Mouse (Mus musculus): ENCODE results near the gene Per3. TPM values are rescaled to one million over a fixed set of nuclear protein-coding genes. Genes with fewer than 3 reads are reported as not detected.

Per3 gene
- polyA plus RNA-seq, 1 experiment from 2014 or later = 4.2 TPM

DNA sequence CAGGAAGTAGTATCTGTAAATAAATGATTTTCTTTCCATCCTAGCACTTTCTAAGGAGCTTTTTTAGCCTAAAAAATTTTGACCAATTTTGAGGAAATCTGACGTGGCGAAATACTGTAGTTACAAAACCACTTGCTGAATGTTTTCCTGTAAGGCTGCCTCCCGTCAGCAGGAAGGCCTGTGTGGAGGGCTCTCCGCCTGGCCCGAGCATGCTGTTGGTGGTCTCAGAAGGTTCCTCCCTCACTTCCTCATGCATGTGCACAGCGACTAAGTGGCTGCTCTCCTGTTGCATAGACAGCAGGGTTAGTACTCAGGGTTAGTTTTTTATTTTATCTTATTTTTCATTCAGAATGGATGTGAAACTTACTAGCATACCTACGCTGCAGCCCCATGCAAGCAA, 26.5 kb upstream of the Per3 start:
- Histone ChIP-seq H3K4me2 (ENCODE audit: low read depth, low read length) (no peak overlapping the region), H3K9ac (replicated peaks; ENCODE audit: low read depth, low read length) (no peak overlapping the region), H3K27ac (ENCODE audit: low read depth, low read length) (no peak overlapping the region), H3K36me3 (ENCODE audit: control insufficient read depth, insufficient read depth, low read length) (peaks cover 64% of the 10 kb centered on the region), H3K9me3 (ENCODE audit: control insufficient read depth, low read length) (no peaks in the 10 kb centered on the region), H3K27me3 (ENCODE audit: control insufficient read depth, insufficient read depth, low read length) (no peaks in the 10 kb centered on the region), H3K4me1 (ENCODE audit: control insufficient read depth, insufficient read depth, low read length) (no peaks in the 10 kb centered on the region), H3K4me3 (ENCODE audit: low read depth, low read length) (no peak overlapping the region)
- no peak for ATAC-seq (ENCODE audit: low read depth)
- WGBS = 92% methylated on average over 7 of the region's 7 CpGs

DNA sequence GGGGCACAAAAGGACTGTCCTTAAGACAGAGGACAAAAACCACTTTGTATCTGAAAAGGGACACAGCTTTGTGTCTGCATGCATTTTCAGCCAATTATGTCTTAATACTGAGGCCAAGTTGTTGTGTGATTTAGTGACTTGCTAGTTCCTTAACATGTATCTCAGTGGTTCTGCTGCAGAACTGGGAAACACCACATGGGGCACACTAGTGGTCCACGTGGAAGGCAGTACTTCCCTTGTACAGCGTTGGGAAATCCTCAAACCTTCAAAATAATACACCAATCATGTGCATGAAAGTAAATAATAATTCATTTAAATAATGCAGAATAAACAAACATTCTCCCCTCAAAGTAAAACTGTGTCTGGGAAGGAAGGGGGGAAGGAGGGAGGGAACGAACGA, 24.3 kb upstream of the Per3 start:
- peaks cover 46% of the 10 kb centered on the region for H3K36me3 ChIP-seq (ENCODE audit: control insufficient read depth, insufficient read depth, low read length)
- H3K27ac ChIP-seq (ENCODE audit: low read depth, low read length) = no peak overlapping the region
- WGBS = 80% methylated on average over 4 of the region's 4 CpGs

DNA sequence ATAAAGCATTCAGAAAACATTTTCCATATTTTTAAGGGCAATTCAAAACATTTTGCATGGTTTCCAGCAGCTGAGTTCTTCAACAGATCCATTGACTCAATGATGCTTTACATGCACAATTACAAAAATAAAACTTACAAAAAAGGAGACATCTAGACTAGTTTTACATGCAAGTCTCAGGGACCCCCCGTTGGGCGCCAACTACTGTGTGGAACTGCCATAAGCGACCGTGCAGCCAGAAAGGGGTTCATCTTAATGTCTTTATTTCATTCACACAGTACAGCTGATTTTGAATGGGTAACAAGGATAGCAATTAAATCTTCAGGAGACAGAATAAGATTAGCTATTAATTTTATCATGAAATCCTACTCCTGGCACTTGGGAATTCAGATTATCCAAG, 15.1 kb upstream of the Per3 start:
- H3K4me2 ChIP-seq (ENCODE audit: low read depth, low read length) = no peak overlapping the region
- ATAC-seq (ENCODE audit: low read depth) = no peak
- H3K4me3 ChIP-seq (ENCODE audit: low read depth, low read length) = no peak overlapping the region
- H3K9me3 ChIP-seq (ENCODE audit: control insufficient read depth, low read length) = no peaks in the 10 kb centered on the region
- H3K27me3 ChIP-seq (ENCODE audit: control insufficient read depth, insufficient read depth, low read length) = 0 out of 2 replicates have a peak, but pooled peaks cover 3% of the 10 kb centered on the region
- peaks cover 19% of the 10 kb centered on the region for H3K36me3 ChIP-seq (ENCODE audit: control insufficient read depth, insufficient read depth, low read length)
- H3K27ac ChIP-seq (ENCODE audit: low read depth, low read length) = no peak overlapping the region
- peaks cover 11% of the 10 kb centered on the region for H3K4me1 ChIP-seq (ENCODE audit: control insufficient read depth, insufficient read depth, low read length)
- WGBS = 87% methylated on average over 4 of the region's 4 CpGs
- H3K9ac ChIP-seq (replicated peaks; ENCODE audit: low read depth, low read length) = no peak overlapping the region

More for the DNA sequence above, 24.3 kb upstream of the Per3 start:
- no peak overlapping the region for H3K4me2 ChIP-seq (ENCODE audit: low read depth, low read length)
- no peaks in the 10 kb centered on the region for H3K9me3 ChIP-seq (ENCODE audit: control insufficient read depth, low read length)
- H3K9ac ChIP-seq (replicated peaks; ENCODE audit: low read depth, low read length) = no peak overlapping the region
- no peak for ATAC-seq (ENCODE audit: low read depth)
- H3K4me1 ChIP-seq (ENCODE audit: control insufficient read depth, insufficient read depth, low read length) = no peaks in the 10 kb centered on the region
- H3K4me3 ChIP-seq (ENCODE audit: low read depth, low read length) = no peak overlapping the region
- H3K27me3 ChIP-seq (ENCODE audit: control insufficient read depth, insufficient read depth, low read length) = no peaks in the 10 kb centered on the region

DNA sequence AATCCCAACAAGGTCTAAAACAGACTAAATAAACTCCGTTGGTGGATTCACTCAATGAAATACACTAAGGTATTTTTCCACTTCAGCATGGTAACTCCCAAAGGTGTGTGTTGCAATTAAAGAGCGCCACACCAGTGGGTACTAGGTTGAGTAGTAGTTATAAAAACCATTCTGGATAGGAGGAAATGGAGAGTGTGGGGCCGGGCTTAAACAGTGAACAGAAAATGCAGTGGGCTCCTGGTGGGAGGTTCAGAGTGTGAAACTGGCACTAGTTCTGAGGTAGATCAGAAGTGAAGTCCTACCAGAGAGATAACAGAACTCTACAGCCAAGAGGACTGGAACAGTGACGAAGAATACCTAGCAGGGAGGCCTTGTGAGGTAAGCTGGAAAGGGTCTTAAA, 14.2 kb upstream of the Per3 start:
- H3K9ac ChIP-seq (replicated peaks; ENCODE audit: low read depth, low read length) = 0 out of 2 replicates have a peak overlapping the region, but pooled peaks have one; percentile 34
- no peaks in the 10 kb centered on the region for H3K9me3 ChIP-seq (ENCODE audit: control insufficient read depth, low read length)
- H3K36me3 ChIP-seq (ENCODE audit: control insufficient read depth, insufficient read depth, low read length) = peaks cover 18% of the 10 kb centered on the region
- 74% methylated on average over 4 of the region's 4 CpGs for WGBS
- peak overlapping the region; percentile 97 for H3K27ac ChIP-seq (ENCODE audit: low read depth, low read length)
- H3K4me2 ChIP-seq (ENCODE audit: low read depth, low read length) = peak overlapping the region; percentile 50
- H3K4me3 ChIP-seq (ENCODE audit: low read depth, low read length) = no peak overlapping the region; the same call in 1 of the 2 replicates
- peaks cover 11% of the 10 kb centered on the region for H3K4me1 ChIP-seq (ENCODE audit: control insufficient read depth, insufficient read depth, low read length)
- H3K27me3 ChIP-seq (ENCODE audit: control insufficient read depth, insufficient read depth, low read length) = 0 out of 2 replicates have a peak, but pooled peaks cover 3% of the 10 kb centered on the region
- ATAC-seq (ENCODE audit: low read depth) = no peak

DNA sequence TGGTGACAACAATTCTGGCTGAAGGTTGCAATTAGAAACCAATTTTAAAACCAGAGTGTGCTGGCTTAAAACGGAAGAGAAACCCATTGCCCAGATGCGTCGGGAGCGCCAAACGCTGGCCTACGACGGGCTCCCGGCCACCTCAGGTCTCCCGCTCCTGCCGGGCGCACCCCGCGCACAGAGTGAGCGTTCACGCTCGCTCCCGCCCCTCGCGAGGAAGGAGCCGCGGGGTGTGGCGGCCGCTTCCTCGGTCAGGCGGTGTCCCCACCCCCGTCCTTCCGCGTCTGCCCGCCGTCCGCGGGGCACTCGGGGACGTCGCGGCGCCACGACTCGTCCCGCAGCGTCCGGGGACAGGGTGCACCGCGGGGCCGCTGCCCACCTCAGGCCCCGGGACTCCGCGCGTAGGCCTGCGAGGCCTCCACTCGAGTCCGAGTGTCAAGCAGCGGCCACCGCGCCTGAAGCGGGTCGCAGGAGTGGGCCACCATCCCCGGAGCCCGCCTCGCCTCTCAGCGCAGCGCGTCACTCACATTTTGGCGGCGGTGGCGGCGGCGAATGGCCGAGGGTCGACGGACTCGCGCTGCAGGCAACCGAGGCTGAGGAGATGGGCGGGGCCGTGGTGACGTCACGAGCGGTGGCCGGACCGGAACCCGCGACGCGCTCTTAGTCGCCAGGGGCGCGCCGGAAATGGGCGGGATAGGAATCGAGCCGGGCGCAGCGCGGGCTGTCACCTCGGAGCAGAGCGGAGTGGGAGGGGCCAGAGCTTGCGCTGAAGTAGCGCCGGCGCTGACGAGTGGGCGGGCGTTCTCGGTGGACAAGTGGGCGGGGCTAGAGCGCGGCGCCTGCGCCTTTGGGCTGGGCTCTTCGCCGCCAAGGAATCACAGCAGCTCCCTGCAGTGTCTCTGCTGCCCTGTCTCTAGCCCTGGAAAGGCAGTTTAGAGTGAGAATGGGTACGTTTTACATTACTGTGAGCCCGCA, 13.2 kb upstream of the Per3 start, which contains the start of gene Vamp3:
Vamp3 (minus strand) TSS at position 617 of the 975 bp plus-strand sequence.
- peak; percentile 98 for ATAC-seq (ENCODE audit: low read depth)
- Histone ChIP-seq H3K36me3 (ENCODE audit: control insufficient read depth, insufficient read depth, low read length) (peaks cover 13% of the 10 kb centered on the region), H3K9ac (replicated peaks; ENCODE audit: low read depth, low read length) (peak within 1 kb of the TSS; percentile 93), H3K9me3 (ENCODE audit: control insufficient read depth, low read length) (no peaks in the 10 kb centered on the region), H3K4me1 (ENCODE audit: control insufficient read depth, insufficient read depth, low read length) (peaks cover 11% of the 10 kb centered on the region), H3K4me3 (ENCODE audit: low read depth, low read length) (peak within 1 kb of the TSS; percentile 92), H3K4me2 (ENCODE audit: low read depth, low read length) (peak within 1 kb of the TSS; percentile 81), H3K27me3 (ENCODE audit: control insufficient read depth, insufficient read depth, low read length) (0 out of 2 replicates have a peak, but pooled peaks cover 3% of the 10 kb centered on the region), H3K27ac (ENCODE audit: low read depth, low read length) (peak within 1 kb of the TSS; percentile 97)
- under 1% methylated on average over 105 of the region's 114 CpGs for WGBS

DNA sequence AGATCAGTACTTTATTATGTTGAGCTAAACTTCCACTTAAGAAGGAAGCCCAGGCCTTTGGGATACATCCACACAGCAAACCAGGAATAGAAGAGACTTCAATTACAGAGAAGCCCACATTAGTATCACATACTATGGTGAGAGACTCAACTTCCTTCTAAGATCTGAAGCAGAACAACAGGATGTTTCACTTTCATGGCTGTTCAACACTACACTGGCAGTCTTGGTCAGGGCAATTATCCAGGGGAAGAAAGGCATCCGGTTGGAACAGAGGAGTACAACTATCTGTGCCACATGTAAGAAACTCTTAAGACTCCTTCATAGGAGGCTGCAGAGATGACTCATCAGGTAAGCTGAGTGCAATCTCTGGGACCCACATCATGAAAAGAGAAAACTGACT, 6.7 kb upstream of the Per3 start:
- H3K27me3 ChIP-seq (ENCODE audit: control insufficient read depth, insufficient read depth, low read length) = no peaks in the 10 kb centered on the region
- 89% methylated on average over 1 of the region's 1 CpGs for WGBS
- peaks cover 34% of the 10 kb centered on the region for H3K36me3 ChIP-seq (ENCODE audit: control insufficient read depth, insufficient read depth, low read length)
- H3K27ac ChIP-seq (ENCODE audit: low read depth, low read length) = no peak overlapping the region
- ATAC-seq (ENCODE audit: low read depth) = no peak
- no peaks in the 10 kb centered on the region for H3K9me3 ChIP-seq (ENCODE audit: control insufficient read depth, low read length)
- H3K4me3 ChIP-seq (ENCODE audit: low read depth, low read length) = no peak overlapping the region
- H3K4me2 ChIP-seq (ENCODE audit: low read depth, low read length) = no peak overlapping the region
- H3K4me1 ChIP-seq (ENCODE audit: control insufficient read depth, insufficient read depth, low read length) = no peaks in the 10 kb centered on the region
- H3K9ac ChIP-seq (replicated peaks; ENCODE audit: low read depth, low read length) = no peak overlapping the region

DNA sequence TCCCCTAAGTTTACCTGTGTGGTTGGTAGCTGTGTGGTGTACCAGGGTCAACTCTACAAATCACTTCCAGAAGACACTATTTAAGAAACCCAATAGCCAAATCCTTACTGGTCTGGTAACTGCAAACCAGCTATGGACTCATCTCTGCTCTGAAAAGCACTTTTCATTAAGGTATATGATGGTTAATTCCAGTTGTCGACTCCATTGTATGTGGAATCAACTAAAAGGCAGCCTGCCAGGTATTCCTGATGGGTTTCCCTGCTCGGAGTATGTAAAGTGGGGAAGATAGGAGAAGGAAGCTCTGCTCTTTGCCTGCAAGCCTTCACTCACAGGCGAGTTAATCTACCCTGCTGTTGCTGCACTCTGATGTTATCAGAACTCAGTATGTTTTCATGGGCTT, 2.1 kb upstream of the Per3 start:
- Histone ChIP-seq H3K36me3 (ENCODE audit: control insufficient read depth, insufficient read depth, low read length) (peaks cover 31% of the 10 kb centered on the region), H3K4me1 (ENCODE audit: control insufficient read depth, insufficient read depth, low read length) (0 out of 2 replicates have a peak, but pooled peaks cover 5% of the 10 kb centered on the region), H3K4me3 (ENCODE audit: low read depth, low read length) (no peak overlapping the region), H3K27me3 (ENCODE audit: control insufficient read depth, insufficient read depth, low read length) (no peaks in the 10 kb centered on the region), H3K9me3 (ENCODE audit: control insufficient read depth, low read length) (no peaks in the 10 kb centered on the region), H3K9ac (replicated peaks; ENCODE audit: low read depth, low read length) (no peak overlapping the region), H3K27ac (ENCODE audit: low read depth, low read length) (no peak overlapping the region), H3K4me2 (ENCODE audit: low read depth, low read length) (no peak overlapping the region)
- ATAC-seq (ENCODE audit: low read depth) = no peak
- WGBS = 94% methylated on average over 3 of the region's 3 CpGs

DNA sequence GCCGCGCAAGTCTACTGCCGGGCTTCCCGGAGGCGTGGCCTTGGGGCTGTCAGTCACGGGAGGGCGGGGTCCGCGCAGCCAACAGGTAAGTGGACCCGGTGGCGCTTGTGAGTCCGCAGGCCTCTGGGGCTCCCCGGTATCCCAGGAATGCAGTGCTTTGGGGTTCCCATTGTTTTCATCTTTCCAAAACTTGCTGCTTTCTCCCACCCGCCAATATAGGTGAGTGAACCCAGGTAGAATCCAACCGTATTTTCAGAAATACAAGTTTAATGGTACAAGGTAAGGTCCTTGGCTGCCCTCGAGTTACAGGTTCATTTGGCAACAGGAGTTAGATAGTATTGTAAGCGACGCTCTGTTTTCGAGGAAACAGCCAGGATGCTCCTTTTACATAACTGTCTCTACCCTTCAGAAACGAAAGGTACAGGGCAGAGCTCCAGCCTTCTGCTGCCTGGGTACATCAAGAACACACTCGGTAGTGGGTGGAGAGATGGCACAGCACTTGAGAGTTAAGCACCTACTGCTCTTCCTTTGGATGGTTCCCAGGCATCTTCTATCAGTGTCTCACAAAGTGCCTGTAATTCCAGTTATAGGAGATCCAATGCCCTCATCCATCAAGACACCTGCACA, 592 bp upstream of the Per3 start:
- Histone ChIP-seq H3K4me3 (ENCODE audit: low read depth, low read length) (peak overlapping the region; percentile 56), H3K9ac (replicated peaks; ENCODE audit: low read depth, low read length) (peak overlapping the region; percentile 54), H3K27ac (ENCODE audit: low read depth, low read length) (no peak overlapping the region), H3K4me1 (ENCODE audit: control insufficient read depth, insufficient read depth, low read length) (0 out of 2 replicates have a peak, but pooled peaks cover 5% of the 10 kb centered on the region), H3K27me3 (ENCODE audit: control insufficient read depth, insufficient read depth, low read length) (no peaks in the 10 kb centered on the region), H3K9me3 (ENCODE audit: control insufficient read depth, low read length) (no peaks in the 10 kb centered on the region), H3K36me3 (ENCODE audit: control insufficient read depth, insufficient read depth, low read length) (peaks cover 23% of the 10 kb centered on the region), H3K4me2 (ENCODE audit: low read depth, low read length) (peak overlapping the region; percentile 79)
- ATAC-seq (ENCODE audit: low read depth) = 0 out of 2 replicates have a peak, but pooled peaks have one; percentile 9
- 5% methylated on average over 21 of the region's 21 CpGs for WGBS

Data from neural tube, embryonic 14.5 days (tissue).